Mouse (Mus musculus) activated CD4-positive, CD25-positive, alpha-beta regulatory T cell, adult 4 months (primary cell): ENCODE results near the gene Urgcp. TPM values are rescaled to one million over a fixed set of nuclear protein-coding genes. Genes with fewer than 3 reads are reported as not detected.

Experiments used
- ATAC-seq: one replicate; pipeline ENCODE4 v1.8.0; 2017
- polyA plus RNA-seq, 2 experiments: library from polyadenylated mRNA; unstranded; fragments of 100-300 nt; shearing (Covaris generic); gene quantifications; one replicate each; pipeline ENCODE4 v1.2.1; 2017

The Urgcp gene
- polyA plus RNA-seq, 2 experiments from 2014 or later: 3.7 to 6.1 TPM

DNA sequence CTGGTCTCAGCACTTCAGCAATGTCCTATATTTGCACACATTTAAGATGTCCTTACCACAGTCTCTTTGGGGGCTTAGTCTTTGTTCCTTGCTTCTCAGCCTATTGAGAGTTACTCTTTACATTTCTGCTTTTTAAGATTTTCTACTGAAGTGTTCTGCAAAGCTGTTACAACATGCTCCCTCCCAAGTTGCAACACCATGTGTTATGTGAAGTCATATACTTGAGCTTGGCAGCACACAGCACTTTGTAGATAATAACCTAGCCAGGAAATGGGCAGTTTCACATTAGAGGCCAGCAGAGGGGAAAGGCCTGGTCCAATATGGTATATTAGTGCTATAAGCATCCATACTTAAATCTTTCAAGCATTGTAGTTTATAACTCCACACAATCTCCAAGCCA is 23.6 kb upstream of the Urgcp start:
- no peak for ATAC-seq

- no peak for ATAC-seq
Observed at GRCm38 (mm10) chr11:5782199-5782944, 20.2 kb upstream of the Urgcp start.

GRCm38 (mm10) chr11:5780035-5780499 is 17.9 kb upstream of the Urgcp start:
- ATAC-seq: no peak

DNA sequence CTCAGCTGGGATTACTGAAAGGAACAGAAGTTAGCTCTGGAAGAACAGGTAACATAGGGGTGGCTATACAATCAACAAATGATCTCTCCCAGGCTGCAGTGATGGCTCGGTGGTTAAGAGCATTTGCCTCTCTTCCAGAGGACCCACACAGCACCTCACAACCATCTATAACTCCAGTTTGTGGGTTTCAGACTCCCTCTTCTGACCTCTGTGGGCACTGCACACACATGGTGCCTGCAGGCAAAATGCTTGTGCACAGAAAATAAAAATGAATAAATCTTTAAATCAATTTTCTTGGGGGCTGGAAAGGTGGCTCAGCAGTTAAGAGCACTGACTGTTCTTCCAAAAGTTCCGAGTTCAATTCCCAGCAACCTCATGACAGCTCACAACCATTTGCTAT is 16.3 kb upstream of the Urgcp start:
- no peak for ATAC-seq

DNA sequence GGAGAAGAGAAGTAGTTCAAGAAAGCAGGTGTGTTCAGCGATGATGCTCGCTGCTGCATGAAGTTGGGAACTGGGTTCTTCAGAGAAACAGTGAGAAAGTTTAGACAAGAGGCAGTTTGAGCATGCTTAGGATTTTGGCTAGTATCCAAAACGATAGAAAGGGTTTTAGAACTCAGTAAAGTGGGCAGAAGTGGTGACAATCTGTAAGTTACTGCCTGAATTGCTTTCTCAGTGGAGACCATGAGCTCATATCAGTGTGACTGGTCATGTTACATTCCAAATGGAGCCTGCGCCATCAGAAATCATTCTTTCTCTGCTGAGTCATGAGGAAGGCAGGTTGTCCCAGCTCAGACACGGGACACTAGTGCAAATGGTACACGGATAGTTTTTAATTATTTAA is 3.8 kb upstream of the Urgcp start:
- no peak for ATAC-seq

DNA sequence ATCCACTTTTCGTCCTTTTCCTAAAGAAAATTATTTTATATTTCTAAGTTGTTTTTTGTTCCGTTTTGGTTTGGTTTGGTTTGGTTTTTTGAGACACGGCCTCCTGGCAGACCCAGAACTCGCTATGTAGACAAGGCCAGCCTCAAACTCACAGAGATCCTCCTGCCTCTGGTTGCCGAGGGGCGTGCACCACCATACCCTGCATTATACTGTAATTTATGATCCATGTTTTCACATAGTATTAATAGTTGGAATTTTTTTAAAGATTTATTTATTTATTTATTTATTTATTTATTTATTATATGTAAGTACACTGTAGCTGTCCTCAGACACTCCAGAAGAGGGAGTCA is 432 bp upstream of the Urgcp start:
- no peak for ATAC-seq

GRCm38 (mm10) chr11:5753755-5754154 is 8.4 kb downstream of the Urgcp start:
- ATAC-seq: no peak

DNA sequence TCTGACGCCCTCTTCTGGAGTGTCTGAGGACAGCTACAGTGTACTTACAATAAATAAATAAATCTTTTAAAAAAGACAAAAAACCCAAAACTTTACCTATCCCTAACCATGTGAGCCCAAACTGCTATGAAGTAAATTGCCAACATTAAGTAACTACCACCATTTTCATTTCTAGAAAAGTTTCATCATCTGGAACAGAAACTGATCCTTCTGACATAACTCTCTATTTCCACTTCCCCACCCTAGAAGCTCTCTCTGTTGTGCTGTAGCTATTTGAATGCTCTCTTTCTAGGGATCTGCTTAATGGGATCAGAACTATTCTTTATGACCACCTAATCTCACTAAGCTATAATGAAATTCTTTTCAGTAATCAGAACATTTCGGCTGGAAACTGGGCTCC is 17.2 kb downstream of the Urgcp start:
- no peak for ATAC-seq

DNA sequence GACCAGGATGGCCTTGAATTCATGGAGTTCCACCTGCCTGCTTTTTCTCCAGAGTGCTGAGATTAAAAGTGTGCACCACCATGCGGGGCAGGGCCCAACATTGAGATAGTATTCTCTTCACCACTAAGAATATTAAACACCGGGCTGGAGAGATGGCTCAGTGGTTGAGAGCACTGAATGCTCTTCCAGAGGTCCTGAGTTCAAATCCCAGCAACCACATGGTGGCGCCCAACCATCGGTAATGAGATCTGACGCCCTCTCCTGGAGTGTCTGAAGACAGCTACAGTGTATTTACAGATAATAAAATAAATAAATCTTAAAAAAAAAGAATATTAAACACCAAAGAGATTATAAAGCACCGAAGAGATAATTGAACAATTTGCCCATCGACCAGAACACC is 20.1 kb downstream of the Urgcp start:
- ATAC-seq: no peak

GRCm38 (mm10) chr11:5740965-5741627 is 21.1 kb downstream of the Urgcp start:
- ATAC-seq: peak; percentile 83

- ATAC-seq: no peak
Observed at GRCm38 (mm10) chr11:5740599-5740964, 21.6 kb downstream of the Urgcp start.

GRCm38 (mm10) chr11:5739846-5740245 is 22.3 kb downstream of the Urgcp start:
- ATAC-seq: no peak

DNA sequence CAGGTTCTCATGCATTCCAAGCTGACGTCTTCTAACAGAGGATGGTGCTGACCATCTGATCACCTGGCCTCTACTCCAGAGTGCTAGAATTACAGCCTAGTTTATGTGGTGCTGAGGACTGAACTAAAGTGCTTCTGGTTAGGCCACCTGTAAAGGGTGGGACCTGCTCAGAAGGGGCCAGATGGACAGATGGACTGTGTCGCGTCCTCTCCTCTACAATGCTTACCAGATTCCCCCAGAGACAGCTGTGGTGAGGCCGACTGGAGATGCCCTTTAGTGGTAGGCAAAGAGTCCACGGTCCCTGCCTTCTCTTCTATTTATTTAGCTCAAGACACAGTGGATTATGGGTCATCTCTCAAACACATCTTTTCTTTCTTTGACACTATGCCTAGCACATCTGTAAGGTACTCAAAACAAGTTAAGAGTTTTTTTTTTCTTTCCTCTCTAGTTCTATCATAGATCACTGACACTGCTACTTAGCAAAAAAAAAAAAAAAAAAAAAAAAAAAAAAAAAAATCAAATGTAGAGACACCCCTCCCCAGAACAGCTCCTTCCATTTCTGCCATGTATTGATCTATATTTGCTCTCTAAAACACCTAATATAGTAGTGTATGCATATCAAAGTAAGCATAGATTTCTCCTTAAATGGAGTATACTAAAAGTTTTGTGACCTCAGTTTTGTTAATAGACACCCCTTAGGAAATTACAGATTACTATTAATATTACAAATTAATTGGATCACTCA is 23.1 kb downstream of the Urgcp start:
- ATAC-seq: no peak

- ATAC-seq: no peak
Observed at GRCm38 (mm10) chr11:5737137-5737536, 25.0 kb downstream of the Urgcp start.

GRCm38 (mm10) chr11:5734323-5734722 is 27.9 kb downstream of the Urgcp start:
- ATAC-seq: no peak

- ATAC-seq: no peak
Observed at GRCm38 (mm10) chr11:5732401-5732800, 29.8 kb downstream of the Urgcp start.

GRCm38 (mm10) chr11:5729582-5729981 is 32.6 kb downstream of the Urgcp start:
- no peak for ATAC-seq

DNA sequence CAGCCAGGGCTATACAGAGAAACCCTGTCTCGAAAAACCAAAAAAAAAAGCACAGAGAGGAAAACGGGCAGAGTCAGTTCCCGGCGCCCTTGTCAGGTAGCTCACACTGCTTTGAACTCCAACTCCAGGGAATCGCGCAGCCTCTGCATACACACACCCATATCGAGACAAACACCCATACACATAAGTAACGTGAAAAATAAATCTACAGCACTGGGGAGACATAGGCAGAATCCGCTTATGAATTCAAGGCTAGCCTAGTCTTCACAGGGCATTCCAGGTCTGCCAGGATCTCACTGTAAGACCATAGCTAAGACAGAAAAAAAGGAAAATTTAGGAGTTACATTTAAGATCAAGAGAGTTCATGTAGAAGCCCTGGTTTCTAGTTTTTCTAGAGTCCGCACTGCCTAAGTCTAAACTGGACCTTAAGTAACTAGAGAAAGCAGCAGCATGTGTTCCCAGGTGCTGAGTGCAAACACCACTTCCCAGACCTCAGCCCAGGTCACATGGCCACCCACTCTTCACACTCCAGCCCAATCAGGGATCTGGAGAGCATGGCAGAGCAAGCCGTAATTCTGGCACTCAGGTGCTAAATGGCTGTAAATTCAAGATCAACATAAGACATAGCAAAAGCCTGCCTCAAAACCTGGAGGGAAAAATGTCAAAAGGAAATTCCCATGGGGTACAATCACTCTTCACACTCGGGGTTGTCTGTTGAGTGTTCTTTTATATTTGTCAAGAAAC is 43.4 kb downstream of the Urgcp start:
- ATAC-seq: no peak

GRCm38 (mm10) chr11:5716938-5717705 is 45.1 kb downstream of the Urgcp start:
- no peak for ATAC-seq

DNA sequence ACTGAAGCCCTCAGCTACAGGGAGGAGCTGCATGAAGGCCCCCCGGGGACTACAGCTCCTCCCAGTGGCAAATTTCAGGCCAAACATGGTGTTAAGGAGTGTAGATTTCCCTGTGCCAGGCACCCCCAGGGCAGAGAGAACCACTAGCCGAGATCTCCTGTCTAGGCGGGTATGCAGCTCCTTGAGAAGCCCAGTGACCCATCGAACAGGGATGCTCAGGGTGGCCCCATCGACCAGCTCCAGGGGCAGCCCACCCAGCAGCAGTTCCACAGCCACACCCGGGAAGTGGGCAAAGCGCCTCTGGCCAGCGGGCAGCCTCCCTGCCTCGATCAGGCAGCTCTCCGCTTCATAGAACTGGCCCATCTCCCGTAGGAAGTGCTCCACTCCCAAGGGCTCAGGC is 45.9 kb downstream of the Urgcp start:
- ATAC-seq: no peak

DNA sequence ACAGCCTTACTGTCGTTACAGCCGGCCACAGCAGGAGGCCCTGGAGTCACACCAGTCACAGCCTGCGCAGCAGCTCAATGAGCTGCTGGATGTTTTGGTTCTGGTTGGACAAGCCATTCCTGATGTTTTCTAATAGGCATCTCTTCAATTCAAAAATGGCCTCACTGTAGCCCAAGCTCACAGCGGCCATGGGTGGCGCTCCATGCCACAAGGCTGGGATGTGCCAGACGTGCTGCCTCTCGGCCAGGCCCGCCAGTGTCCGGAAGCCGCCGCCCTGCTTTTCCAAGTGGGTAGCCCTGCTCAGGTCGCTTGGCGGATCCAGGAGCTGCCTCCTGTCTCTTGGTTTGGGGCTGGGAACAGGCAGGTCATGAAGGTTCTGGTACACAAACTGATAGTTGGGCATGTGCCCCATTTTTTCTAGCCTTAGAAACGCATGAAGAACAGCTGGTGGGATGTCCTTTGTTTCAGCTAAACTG is 46.5 kb downstream of the Urgcp start, which contains the start of gene Mrps24:
Gene Mrps24 (minus strand): TSS at position 51 of the 476 bp plus-strand sequence.
- ATAC-seq: no peak

GRCm38 (mm10) chr11:5715179-5715578 is 47.0 kb downstream of the Urgcp start:
- ATAC-seq: no peak
